Mouse (Mus musculus) left cerebral cortex, adult 2 months (tissue): ENCODE measurements at regions not wholly inside any gene's neighbourhood (a gene's known extent, or its start where the extent isn't known, plus 50 kb on each side); places are given as distances from the start of the nearest gene placed in this dataset.

Experiments used
- DNase-seq, 2 experiments: peaks; one replicate each; pipeline ENCODE4 v3.0.0; 2021 to 2022; ENCODE audit warnings: low spot score in 2 of 2, mixed read lengths in 1 of 2; ENCODE audit errors: extremely low spot score in 1 of 2
- H3K27ac ChIP-seq: fragments of 200-600 bp; 2 replicates; pipeline ENCODE4 v1.8.1; 2022
- H3K4me3 ChIP-seq: fragments of 200-600 bp; 2 replicates; pipeline ENCODE4 v1.8.1; 2022
- CTCF ChIP-seq: fragments of 200-600 bp; IDR thresholded peaks from 2 replicates; pipeline ENCODE4 v1.8.1; 2022; ENCODE audit warnings: antibody characterized with exemption, mild to moderate bottlenecking, moderate library complexity
- intact Hi-C: fragments of 180-260 bp; cut with DNase I; formaldehyde crosslinking; loops from one replicate; pipeline ENCODE4 v1.15.1; 2025

- H3K4me3 ChIP-seq = no peak overlapping the region
- no peak overlapping the region for H3K27ac ChIP-seq
- no peak for DNase-seq
- TF ChIP-seq CTCF = no peak
- intact Hi-C loops = no loop called here
Measured at GRCm38 (mm10) chr4:119018573-119018972, 57.2 kb downstream of the Lao1 start.

- no peak for TF ChIP-seq CTCF
- no peak overlapping the region for H3K27ac ChIP-seq
- DNase-seq = no peak
- intact Hi-C loops = no loop called here
- H3K4me3 ChIP-seq = no peak overlapping the region
Measured at GRCm38 (mm10) chr4:119019013-119019781, 57.8 kb downstream of the Lao1 start.

- peak overlapping the region; percentile 74 for H3K27ac ChIP-seq
- no peak overlapping the region for H3K4me3 ChIP-seq
- intact Hi-C loops = no loop called here
- TF ChIP-seq CTCF = no peak
- DNase-seq = no peak
Measured at GRCm38 (mm10) chr4:119022338-119022737, 61.0 kb downstream of the Lao1 start.

GRCm38 (mm10) chr4:119026237-119026861 is 65.0 kb downstream of the Lao1 start:
- no peak for TF ChIP-seq CTCF
- intact Hi-C loops = no loop called here
- Histone ChIP-seq H3K27ac (no peak overlapping the region), H3K4me3 (no peak overlapping the region)
- no peak for DNase-seq

- Histone ChIP-seq H3K4me3 (no peak overlapping the region), H3K27ac (no peak overlapping the region)
- DNase-seq = no peak
- no peak for TF ChIP-seq CTCF
- intact Hi-C loops = no loop called here
Measured at GRCm38 (mm10) chr4:119028208-119028821, 66.9 kb downstream of the Lao1 start.

GRCm38 (mm10) chr4:119029091-119029490 is 67.7 kb downstream of the Lao1 start:
- no peak overlapping the region for H3K27ac ChIP-seq
- H3K4me3 ChIP-seq = no peak overlapping the region
- DNase-seq = no peak
- intact Hi-C loops = no loop called here
- TF ChIP-seq CTCF = no peak

- TF ChIP-seq CTCF = no peak
- intact Hi-C loops = no loop called here
- DNase-seq = no peak
- no peak overlapping the region for H3K27ac ChIP-seq
- no peak overlapping the region for H3K4me3 ChIP-seq
Measured at GRCm38 (mm10) chr4:119029735-119030134, 68.4 kb downstream of the Lao1 start.

- no peak overlapping the region for H3K27ac ChIP-seq
- H3K4me3 ChIP-seq = no peak overlapping the region
- no peak for TF ChIP-seq CTCF
- intact Hi-C loops = no loop called here
- no peak for DNase-seq
Measured at GRCm38 (mm10) chr4:119030865-119031264, 69.5 kb downstream of the Lao1 start.

GRCm38 (mm10) chr4:119033006-119033405 is 71.6 kb downstream of the Lao1 start:
- no peak for TF ChIP-seq CTCF
- H3K4me3 ChIP-seq = no peak overlapping the region
- H3K27ac ChIP-seq = no peak overlapping the region
- no peak for DNase-seq
- intact Hi-C loops = no loop called here

GRCm38 (mm10) chr4:119036582-119036981 is 71.9 kb upstream of the Slc2a1 start:
- DNase-seq = no peak
- H3K27ac ChIP-seq = no peak overlapping the region
- intact Hi-C loops = no loop called here
- no peak overlapping the region for H3K4me3 ChIP-seq
- TF ChIP-seq CTCF = no peak

- intact Hi-C loops = no loop called here
- no peak for DNase-seq
- Histone ChIP-seq H3K27ac (peak overlapping the region; percentile 40; the same call in 1 of the 2 replicates), H3K4me3 (no peak overlapping the region)
- TF ChIP-seq CTCF = no peak
Measured at GRCm38 (mm10) chr4:119040041-119040440, 68.5 kb upstream of the Slc2a1 start.

GRCm38 (mm10) chr4:119041616-119042015 is 66.9 kb upstream of the Slc2a1 start:
- no peak overlapping the region for H3K4me3 ChIP-seq
- no peak for DNase-seq
- TF ChIP-seq CTCF = no peak
- H3K27ac ChIP-seq = no peak overlapping the region
- intact Hi-C loops = no loop called here
